Mouse (Mus musculus): ENCODE results near the gene Tfrc. TPM values are rescaled to one million over a fixed set of nuclear protein-coding genes. Genes with fewer than 3 reads are reported as not detected.
"Not testable (repeated sequence)": the region's sequence is repeated elsewhere in the genome, so short reads cannot be mapped to it uniquely, and the experiment has no call there.

The Tfrc gene
- total RNA-seq, 4 experiments from 2014 or later: 17.5 to 46.5 (median 26.6) TPM

DNA sequence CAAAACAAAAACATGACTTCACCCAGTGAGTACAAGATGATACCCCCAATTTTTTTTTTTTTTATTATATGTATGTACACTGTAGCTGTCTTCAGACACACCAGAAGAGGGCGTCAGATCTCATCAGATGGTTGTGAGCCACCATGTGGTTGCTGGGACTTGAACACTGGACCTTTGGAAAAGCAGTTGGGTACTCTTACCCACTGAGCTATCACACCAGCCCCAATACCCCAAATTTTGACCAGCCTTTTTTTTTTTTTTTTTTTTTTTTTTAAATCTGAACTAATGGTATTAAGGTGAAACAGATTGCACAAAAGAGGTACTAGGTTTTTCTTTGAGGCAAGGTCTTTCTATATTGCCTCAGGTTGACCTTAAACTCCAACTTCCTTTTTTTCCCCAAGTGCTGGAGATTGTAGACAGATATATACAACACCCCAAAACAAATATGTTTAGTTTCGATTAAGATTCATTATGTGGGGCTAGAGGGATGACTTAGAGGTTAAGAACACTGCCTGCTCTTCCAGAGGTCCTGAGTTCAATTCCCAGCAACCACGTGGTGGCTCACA, 4.6 kb downstream of the Tfrc start:
- no peak for DNase-seq

DNA sequence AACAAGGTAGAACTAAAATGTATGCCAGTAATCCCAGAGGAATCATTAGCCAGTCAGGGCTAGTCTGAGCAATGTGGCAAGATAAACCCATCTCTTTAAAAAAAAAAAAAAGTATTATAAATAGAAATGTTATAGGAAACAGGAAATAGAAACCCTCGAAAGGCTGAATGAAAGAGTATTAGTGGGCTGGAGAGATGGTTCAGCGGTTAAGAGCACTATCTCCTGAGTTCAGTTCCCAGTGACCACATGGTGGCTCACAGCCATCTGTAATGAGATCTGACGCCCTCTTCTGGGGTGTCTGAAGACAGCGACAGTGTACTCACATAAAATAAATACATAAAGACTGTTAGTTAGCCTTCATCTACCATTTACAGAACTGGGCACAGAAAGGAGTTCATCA, 5.3 kb downstream of the Tfrc start:
- no peak for DNase-seq

DNA sequence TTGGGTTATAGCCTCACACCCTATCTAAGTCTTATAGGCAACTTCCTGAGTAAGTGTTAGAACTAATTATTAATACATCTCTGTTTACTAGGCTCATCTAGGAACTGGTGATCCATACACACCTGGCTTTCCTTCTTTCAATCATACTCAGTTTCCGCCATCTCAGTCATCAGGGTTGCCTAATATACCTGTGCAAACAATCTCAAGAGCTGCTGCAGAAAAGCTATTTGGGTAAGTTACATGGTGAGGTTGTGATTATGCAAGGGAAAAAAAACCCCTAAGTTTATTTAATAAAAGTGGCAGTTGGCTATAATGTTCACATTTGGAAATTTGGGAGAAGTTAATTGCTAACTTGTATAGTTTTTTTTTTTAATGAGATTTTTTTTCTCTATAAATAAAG, 10.2 kb downstream of the Tfrc start:
- DNase-seq: no peak

DNA sequence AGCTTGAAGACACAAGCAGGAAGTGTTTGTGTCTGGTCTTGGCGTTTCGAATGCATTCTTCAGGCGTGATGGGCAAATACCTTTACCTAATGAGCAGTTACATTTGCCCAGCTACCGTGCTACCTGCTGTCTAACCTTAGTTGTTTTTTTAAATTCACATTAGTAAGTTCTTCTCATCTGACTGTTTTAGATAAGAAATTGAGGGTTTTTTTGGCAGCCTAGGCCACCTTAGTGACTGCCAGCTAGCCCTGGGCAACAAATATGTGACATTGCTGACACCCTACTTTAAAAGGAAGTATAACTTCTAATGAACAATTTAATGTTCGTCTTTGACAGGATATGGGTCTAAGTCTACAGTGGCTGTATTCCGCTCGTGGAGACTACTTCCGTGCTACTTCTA, 19.4 kb downstream of the Tfrc start:
- no peak for DNase-seq

DNA sequence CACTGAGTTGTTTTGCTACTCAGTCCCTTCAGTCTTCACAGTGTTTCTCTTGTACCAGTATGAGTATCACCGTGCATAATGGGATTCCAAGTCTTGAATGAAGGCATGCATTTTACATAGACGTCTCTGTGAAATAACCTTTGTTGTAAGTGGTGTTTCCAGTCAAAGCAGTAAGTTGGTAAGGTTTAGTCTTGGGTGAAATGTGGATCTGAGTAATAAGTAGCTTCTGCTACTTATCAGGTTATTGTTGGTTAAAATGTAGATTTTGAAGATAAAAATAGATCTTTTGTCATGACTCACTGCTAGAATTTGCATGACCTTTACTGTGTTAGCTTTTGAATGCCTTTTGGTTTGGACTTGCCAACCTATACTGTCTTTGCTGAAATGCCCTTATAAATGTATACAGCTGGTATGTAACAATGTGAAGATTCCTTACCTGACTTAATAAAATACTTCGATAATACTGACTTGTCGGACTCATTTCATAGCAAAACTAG, 23.7 kb downstream of the Tfrc start:
- no peak for DNase-seq

DNA sequence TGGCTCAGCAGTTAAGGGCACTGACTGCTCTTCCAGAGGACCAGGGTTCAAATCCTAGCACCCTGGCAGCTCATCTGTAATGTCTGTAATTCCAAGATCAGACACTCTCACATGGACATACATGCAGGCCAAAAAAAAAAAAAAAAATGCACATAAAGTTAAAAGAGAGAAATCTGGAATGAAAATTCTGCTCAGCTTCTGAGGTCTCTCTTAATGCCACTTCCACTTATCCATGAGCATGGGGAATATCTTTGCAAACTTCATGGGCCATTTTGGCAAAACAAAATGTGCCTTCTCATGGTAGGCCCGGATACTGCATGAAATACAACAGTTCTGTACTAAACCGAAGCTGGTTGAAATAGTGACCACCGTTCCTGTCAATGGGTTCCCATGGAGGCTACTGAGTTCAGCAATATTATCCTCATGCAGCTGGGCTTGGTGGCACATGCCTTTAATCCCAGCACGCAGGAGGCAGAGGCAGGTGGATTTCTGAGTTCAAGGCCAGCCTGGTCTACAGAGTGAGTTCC, 24.8 kb downstream of the Tfrc start:
- no peak for DNase-seq

DNA sequence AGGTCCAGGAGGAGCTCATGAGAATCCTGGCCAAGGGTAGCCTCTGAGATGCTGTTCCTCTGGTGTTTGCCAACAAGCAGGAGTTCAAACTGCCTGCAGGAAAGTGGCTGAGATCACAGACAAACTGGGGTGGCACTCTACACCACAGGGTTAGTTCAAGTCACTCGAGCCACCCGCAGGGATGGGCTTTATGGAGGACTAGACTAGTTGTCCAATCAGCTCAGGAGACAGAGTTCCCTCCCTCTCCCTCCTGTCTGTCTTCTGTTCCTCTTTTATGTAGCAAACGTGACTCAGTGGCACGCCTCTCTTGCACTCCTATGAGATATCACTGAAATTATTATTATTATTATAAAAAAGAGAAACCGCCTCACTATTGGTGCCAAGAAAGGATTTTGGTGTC, 25.5 kb downstream of the Tfrc start:
- no peak for DNase-seq

DNA sequence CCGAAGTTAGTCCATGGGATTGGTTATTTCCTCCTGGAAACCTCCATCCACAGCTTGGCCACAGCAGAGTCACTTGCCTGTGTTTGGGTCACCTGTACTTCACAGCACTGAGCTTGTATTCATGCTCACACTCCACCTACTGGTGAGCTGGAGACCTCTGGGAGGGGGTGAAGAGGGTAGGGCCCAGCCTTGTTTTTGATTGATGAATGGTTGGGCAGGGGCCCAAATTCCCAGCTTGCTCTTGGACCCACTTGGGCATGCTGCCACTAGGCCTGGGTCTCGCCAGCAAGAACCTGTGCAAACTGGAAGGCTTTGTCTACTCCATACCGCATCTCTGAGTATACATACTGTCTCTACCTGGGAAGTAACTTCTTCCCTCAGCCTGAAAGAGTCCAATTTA, 26.6 kb downstream of the Tfrc start:
- DNase-seq: no peak

DNA sequence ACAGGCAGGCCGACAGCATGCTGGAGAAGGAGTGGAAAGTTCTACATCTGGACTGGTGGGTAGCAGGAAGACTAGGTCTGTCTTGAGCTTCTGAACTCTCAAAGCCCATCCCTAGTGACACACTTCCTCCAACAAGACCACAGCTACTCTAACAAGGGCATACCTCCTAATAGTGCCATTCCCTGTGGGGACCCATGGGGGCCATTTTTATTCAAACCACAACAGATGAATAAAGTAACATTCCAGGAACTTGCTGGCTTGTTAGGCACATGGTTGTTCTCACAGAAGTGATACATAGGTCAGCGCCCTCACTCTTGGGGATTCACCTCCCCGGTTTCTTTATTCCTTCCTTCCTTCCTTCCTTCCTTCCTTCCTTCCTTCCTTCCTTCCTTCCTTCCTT, 27.6 kb downstream of the Tfrc start:
- DNase-seq: no peak

DNA sequence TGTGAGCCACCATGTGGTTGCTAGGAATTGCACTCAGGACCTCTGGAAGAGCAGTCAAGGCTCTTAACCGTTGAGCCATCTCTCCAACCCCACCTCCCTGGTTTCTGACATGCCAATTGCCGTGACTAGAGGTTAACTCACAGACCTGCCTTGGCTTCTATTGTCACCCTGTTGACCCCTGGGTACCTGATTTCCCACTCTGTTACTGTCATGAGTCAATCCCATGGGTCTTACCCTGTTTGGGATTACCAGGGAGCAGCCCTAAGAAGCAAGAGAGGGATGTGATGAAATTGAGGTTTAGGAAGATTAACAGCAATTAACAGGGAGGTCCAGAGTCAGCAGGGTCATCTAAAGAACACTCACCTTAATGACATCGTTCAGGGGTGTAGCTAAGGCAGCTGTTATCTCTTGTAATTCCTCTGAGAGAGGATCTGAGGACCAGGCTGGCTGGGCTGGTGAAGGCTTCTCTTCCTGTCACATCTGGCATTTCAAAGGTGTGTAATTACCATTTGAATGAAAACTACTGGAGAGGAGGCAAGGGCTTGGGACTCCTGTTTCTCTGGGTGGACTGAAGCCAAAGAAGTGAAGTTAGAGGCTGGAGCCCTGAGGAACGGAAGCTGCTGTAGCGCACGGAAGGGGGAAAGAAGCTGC, 28.3 kb downstream of the Tfrc start:
- DNase-seq: no peak

DNA sequence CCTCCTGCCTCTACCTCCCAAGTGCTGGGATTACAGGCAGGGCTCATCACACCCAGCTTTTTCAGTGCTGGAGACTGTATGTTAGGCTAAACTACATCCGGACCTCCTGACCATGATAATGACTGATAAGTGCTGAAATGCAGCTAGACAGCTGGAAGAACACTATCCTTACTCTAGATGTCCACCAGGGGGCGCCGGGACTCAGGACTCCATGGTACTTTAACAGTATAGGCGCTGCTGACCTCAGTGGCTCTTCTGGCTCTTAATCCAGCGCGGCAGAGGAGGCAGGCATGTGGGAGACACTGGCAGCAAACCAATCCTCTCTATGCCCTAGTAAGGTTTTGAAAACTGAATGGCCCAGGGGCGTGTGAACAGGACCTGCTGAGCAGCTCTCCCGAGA, 29.8 kb downstream of the Tfrc start:
- DNase-seq: peak; percentile 69

DNA sequence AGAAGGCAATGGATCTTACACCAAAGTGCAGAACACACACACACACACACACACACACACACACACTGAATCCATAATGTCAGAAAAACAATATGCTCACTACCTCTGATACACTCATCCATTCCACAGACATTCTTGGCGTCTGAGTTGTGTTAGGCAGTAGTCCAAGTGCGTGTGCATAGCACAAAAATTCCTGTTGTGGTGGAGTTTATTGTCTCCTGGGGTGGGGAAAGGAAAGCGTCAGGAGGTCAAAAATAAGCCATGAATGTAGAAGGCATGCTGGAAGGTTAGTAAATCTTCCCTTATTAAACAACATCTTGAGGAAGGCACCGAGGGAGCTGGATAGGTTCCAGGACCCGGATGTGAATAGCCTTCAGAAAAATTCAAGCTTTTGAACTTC, 31.4 kb downstream of the Tfrc start:
- DNase-seq: no peak

DNA sequence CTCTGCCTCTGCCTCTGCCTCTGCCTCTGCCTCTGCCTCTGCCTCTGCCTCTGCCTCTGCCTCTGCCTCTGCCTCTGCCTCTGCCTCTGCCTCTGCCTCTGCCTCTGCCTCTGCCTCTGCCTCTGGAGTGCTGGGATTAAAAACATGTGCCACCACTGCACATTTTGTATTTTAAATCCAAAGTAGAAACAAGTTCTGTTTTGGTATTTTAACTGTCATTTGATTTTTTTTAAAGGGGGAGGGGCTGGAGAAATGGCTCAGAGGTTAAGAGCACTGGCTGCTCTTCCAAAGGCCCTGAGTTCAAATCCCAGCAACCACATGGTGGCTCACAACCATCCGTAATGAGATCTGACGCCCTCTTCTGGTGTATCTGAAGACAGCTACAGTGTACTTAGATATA, 32.0 kb downstream of the Tfrc start:
- not testable (repeated sequence) for DNase-seq

DNA sequence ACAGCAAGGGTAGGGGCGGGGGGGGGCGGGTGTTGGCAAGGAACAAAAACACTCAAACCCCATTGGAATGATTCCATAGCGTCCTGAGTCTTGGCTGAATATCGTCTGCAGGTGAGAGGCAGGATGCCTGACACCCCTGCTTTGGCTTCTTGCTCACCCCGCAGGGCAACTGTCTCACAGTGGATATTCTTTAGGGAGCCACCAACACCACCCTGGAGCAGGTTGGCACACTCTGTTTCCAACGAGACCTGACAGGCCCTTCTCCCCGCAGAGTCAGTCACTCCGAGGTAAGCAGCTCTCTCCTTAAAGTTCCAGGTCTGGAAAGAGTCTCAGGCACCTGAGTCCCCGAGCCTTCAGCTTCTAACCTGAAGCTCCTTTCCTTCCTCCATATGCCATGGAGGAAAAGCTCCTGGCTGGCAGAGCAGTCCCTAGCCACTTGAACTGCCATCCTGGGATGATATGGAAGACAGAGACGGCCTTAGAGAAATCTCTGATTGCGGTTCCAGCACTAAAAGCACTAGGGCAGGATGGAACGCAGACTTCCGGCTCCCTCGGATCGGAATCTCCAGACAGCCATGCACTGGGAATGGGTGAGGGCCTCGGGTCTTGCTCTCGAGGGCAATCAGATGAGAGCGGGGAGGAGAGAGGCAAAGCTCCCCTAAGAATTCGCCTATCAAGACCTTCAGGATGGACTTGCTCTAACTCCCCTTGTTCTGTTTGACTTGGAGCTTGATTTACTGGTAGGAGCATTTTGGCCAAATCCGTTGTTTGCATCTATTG, 32.9 kb downstream of the Tfrc start:
- DNase-seq: no peak

DNA sequence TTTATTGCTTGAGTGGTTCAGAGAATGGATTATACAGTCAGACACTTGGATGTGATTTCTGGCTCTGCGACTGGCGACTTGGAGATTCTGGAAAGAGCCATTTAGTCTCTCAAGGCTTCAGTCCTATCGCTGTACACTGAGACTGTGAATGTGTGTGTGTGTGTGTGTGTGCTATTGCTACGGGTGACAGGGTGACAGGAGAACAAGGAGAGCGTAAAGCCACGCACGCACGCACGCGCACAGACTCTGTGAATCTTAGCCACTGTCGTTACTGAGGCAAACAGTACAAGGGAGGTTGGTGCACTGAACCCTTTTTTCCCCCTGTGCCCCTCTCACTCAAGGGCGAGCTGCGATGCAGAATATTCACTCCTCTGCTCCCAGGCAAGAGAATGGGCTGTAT, 33.6 kb downstream of the Tfrc start:
- DNase-seq: no peak

DNA sequence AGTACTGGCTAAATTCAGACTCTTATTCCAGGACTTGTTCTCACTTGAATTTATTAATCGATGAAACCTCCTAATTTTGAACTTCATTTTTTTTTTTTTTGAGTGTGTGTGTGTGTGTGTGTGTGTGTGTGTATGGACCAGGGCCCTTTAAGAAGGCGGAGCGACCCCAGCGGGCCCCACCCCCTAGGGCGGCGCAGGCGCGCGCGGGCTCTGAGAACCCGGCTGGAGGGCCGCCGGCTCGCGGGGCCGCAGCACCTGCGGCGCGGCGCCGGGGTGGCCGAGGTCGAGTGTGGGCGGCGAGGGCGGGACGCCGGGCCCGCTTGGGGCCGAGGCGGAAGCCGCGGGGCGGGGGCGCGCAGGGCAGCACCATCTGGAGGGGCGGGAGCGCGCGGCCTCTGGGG, 34.9 kb downstream of the Tfrc start, which contains the start of gene Tnk2:
Gene Tnk2, plus strand, starts transcription at position 214 of the 401 bp plus-strand sequence.
- DNase-seq: peak; percentile 82

DNA sequence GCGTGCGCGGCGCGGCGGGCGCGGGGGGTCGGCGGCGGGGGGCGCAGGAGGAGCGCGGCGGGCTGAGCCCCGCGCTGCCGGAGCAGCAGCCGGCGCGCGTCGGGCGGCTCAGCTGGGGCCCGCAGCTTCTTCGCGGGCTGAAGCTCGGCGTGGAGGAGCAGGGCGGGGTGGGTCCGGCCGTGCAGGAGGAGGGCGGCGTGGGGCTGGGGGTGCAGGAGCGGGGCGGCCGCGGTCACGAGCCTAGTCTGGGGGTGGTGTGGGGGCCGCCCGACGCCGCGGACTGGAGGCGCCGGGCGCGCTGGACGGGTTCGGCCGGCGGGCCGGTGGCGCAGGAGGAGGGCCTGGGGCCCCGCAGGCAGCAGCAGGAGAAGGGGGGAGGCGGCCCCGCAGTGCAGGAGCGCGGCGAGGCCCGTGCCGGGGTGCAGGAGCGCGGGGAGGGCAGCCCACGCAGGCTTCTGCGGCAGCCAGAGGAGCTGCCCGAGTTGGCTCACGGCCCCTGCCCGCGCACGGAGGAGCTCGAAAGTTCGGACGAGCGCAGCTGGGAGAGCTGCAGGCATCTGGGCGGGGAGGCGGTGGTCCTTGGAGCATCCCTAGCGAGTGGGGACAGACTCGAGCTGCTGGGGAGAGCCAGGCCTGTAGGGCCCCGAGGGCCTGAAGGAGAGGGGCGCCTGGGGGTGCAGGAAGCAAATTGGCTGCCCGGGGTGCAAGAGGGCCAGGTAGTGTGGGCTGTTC, 35.5 kb downstream of the Tfrc start:
- no peak for DNase-seq

DNA sequence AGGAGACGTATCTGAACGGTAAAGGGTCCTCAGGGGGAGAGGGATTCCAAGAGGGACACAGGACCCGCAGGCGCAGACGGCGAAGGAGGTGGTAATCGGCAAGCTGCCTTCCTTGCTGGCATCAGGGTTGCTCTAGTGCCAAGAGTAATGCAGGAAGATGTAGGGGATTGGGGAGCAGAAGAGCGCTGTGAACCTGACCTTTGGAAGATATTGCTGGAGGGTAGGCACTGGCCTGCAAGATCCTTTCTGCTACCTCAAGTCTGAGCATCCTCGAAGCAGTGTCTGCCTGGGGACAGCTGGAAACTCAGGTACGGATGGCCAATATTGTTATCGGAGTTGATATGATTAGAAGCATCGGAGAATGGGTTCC, 36.1 kb downstream of the Tfrc start:
- DNase-seq: no peak

DNA sequence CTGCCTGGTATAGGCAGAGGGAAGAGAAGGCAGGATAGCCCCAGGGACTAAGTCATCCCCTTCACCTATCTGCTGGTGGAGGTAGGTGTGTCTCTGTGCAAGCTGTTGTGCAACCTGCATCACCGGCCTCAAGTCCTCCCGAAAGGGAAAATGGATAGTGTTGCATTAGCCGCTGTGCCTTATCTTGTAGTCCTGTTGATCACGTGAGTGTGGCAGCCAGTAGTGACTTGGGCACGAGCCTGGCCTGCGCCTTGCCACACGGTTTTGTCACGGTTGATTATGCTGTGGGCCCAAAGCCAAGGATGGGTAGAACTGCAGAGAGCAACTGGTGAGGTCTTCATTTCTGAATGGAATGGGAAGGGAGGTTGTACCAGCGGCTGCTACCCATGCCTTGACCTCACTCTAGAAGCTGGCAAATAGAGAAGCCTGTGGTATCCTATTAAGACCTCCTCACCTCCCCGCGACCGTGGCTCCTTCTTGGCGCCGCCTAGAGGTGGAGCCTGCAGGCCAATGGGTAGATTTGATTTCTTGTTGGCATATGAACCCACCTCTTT, 36.7 kb downstream of the Tfrc start:
- DNase-seq: peak; percentile 56

DNA sequence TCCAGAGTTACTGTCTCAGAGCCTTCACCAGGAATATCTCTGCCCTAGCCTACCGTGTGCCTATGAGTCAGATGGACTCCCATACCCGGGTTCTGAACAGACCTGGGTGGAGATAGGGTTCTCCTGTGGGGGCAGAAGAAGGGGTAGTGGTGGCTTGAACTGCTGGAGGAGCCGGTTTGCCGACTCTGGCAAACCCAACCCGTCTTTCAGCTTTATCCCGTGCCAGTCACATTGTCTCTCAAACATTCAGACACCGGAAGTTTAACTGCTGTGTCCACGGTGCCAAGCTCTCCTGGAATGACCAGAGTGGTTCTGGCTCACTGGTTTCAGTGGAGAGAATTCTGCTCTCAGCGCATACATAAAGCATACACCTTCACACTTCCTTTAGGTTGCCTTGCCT, 37.3 kb downstream of the Tfrc start:
- DNase-seq: no peak

DNA sequence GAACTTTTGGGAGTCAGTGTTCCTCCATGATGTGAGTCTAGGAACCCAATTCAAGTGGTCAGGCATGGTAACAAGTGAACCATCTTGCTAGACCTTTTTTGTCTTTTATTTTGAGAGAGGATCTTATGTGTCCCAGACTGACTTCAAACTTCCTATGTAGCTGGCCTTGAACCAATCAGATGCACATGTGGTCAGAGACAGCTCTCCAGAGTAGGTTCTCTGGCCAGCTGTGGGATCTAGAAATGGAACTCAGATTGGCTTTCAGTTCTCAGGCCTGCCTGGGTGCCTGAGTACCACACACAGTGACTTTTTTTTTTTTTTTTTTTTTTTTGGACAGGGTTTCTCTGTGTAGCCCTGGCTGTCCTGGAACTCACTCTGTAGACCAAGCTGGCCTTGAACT, 39.0 kb downstream of the Tfrc start:
- DNase-seq: no peak

DNA sequence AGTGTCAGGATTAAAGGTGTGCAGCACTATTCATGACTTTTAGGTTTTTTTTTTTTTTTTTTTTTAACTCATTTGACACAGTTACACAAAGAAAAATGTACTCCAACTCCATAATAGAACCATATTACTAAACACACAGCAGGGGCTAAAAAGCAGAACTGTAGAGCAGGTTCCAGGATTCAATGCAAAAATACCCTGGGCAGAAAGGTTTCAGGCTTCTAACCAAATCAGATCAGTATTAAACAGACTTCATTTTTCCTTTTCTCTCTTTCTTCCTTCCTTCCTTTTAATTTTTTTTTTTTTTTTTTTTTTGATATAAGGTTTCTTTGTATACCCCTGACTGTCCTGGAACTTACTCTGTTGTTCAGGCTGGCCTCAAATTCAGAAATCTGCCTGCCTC, 41.7 kb downstream of the Tfrc start:
- DNase-seq: no peak
